Mouse (Mus musculus): ENCODE results near the gene Zbtb44.
A peak's percentile ranks its signal among the peaks of the same experiment; 100 is the strongest.

Gene Zbtb44

DNA sequence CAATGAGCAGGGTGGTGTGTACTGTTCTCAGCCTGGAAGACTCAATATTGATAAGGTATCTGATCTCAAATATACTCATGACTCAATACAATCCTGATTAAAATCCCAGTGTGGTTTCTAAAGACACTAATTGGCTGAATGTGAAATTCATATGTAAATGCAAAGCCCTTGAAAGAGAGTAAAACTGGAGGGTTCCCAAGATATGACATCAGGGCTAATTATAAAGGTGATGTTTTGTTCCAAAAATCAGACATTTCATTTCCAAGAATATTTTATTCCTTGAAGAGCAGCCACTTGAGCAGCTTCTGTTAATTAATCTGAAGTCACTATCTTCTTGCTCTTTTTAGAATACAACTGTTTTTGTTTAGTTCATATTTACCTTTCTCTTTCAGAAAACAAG is 85.1 kb downstream of the Zbtb44 start:
- no peak for DNase-seq (ENCODE audit: low spot score)

- DNase-seq (ENCODE audit: low spot score), result no peak
These were observed 86.6 kb downstream of the Zbtb44 start for GRCm38 (mm10) chr9:31117088-31117487.

DNA sequence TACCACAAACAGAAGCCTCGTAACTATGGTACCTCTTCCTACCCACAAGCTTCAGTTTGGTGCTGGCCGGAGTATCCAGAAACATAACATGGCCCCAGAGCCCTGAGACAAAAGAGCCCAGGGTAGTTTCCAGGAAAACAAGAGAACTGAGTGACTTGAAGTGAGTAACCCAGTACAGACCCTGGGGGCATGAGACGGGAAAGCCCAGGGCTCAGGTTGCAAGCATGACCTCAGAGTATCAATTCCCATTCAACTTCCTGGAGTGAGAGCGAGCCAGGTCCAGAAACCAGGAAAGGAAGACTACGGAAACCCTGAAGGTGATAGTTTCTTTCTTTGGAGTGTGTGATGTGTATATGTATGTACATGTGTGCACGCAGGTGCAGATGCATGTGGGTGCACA is 87.0 kb downstream of the Zbtb44 start:
- no peak for DNase-seq (ENCODE audit: low spot score)

- DNase-seq (ENCODE audit: low spot score), result peak; percentile 50
These were observed 88.3 kb downstream of the Zbtb44 start for GRCm38 (mm10) chr9:31118520-31119298.

GRCm38 (mm10) chr9:31119405-31119804 is 89.0 kb downstream of the Zbtb44 start:
- DNase-seq (ENCODE audit: low spot score), result no peak

DNA sequence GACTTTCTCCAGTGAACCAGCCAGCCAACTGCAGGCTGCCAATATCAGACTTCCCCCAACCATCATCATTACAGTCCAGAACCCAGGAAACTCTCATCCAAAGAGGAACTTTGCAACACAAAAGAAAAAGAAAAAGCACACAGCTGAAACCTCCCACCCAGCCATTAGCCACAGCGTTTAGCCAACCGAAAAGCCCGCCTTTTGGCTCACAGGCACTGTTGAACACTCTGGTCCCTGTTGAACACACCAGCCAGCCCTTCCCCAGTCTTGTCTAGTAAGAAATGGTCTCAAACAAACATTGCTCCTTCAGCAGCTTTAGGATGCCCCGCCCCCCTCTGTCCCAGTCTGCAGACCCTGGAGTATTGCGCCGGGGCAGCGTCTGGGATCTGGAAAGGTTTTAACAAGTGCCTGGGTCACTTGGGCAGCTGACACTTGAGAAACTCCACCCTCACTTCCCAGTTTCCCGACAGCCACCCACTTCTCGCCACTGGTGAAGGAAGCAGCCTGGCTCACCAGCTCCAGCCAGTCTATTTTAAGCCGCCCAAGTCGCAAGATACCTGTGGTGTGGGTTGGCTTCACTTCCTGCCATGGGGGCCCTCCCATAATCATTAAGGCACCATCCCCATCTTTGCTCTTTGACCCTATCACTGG is 89.6 kb downstream of the Zbtb44 start:
- DNase-seq (ENCODE audit: low spot score), result no peak

DNA sequence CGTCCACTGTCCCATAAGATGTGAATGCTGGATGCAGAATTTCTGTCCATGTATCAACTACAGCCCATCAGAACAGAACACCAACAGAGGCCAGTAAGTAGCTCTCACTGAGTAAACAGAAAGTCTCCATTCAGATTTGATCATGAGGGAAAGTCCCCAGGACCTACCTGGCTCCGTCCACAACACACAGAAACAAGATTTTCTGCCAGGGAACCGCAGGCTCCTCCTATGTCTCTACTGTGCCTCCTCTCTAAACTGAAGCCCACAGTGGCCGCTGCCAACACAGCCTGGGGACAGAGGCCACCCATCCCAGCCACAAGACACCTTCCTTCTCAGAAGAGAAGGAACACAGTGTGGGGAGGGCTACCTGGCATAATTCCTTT is 90.1 kb downstream of the Zbtb44 start:
- no peak for DNase-seq (ENCODE audit: low spot score)

DNA sequence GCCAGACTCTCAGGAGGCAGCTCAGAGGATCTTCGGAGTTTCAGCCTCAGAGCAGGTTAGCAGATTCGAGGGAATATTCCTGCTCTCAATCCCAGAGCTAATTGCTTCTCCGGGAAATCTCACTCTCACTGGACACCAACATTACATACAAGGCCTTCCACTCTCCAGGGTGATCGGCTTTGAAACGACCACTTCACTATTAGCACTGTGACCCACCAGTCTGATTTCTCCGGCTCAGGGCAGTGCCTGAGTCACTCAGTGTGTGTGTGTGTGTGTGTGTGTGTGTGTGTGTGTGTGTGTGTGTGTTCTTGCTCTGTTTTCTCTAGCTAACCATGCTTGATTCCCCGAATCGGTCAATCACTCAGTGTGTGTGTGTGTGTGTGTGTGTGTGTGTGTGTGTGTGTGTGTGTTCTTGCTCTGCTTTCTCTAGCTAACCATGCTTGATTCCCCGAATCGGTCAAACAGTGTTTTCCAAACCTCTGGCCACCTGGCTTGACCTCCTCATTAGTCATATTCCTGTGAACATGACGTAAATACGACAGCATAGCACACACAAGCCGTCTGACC is 92.1 kb downstream of the Zbtb44 start:
- DNase-seq (ENCODE audit: low spot score), result peak; percentile 37
